Mouse (Mus musculus): ENCODE measurements around the gene Rnft1.
"Not testable (repeated sequence)": the region's sequence is repeated elsewhere in the genome, so short reads cannot be mapped to it uniquely, and the experiment has no call there.

Rnft1 gene

DNA sequence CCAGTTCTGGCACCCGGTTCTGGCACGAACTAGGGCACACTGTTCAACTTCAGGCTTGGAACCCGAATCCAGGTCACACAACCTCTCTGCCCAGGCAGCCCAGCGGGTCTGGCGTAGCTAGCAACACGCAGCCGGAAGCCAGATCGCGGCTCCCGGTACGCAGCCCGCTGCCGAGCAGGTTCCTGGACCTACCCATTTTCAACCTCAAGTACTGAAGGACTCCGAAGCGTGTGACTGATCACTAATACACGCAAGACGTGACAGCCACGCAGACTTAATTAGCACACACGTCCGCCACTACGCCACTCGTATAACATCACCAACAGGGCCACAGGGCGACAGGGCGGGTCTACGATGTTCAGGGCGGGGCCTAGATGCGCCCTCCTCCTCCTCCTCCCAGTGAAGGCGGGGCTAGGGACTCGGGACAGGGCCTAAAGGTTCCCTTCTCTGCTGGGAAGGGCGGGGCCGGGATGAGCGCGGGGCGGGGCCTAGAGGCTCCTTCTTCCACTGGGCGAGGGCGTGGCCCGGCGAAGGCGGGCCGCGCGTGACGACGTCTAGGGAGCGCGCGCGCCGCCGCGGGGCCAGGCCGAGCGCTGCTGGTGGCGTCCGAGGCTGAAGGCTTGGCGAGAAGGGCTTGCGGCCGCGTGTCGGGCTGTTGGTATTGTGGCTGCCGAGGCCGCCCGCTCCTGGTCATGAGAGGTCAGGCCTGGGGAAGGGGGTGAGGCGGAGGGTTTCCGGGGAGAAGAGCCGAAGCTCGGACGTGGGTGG is at the start of gene Rnft1:
Gene Rnft1 (plus strand): TSS at position 557 of the 768 bp plus-strand sequence.
- DNase-seq (ENCODE audit: low spot score), result peak; percentile 95

DNA sequence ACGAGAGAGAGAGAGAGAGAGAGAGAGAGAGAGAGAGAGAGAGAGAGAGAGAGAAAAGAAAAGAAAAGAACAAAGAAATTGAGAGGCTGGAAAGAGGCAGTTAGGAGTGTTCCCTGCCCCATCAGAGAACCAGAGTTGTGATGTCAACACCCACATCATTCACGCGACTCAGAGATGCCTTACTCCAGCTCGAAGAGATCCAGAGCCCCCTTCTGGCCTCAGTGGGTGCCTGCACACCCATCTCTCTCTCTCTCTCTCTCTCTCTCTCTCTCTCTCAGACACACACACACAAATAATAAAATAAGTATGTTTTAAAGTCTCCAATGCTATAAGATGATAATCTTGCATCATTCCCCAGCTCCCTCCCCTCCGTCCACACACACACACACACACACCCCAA is 47.6 kb upstream of the Rnft1 start:
- DNase-seq (ENCODE audit: low spot score), result no peak

DNA sequence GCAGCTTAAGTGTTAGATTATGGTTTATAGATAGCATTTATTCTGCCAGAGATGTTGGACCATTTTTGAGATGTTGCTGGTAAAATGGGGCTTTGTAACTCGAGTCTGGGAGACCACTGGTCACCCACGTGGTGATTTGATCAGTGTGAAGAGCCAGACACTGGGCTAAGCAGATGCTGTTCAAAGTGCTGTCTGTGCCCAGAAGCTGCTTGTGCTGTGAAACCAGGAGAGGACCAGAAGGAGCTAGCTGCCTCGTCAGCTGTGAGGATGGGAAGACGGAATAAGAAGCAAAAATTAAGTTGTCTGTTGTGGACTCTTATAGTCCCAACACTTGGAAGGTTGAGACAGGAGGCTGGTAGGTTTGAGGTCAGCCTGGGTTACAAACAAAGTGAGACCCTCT is 46.2 kb upstream of the Rnft1 start:
- DNase-seq (ENCODE audit: low spot score), result no peak

DNA sequence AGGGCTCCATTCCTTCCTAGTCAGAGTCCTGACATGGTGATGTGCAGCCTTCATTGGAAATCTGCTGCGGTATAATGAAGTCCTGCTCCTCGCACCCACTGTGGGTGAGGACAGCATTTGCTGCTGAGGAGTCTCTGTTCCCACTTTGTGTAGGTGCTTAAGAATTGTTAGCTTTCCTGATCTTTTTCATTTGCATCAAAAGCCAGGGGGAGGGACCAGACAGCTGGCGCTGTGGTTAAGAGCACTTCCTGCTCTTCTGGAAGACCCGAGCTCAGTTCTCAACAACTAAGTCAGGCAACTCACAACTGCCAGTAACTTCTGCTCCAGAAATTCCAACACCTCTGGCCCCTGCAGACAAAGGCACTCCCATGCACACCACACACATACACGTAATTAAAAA is 43.7 kb upstream of the Rnft1 start:
- no peak for DNase-seq (ENCODE audit: low spot score)

GRCm38 (mm10) chr11:86453991-86454390 is 30.5 kb upstream of the Rnft1 start:
- no peak for DNase-seq (ENCODE audit: low spot score)

DNA sequence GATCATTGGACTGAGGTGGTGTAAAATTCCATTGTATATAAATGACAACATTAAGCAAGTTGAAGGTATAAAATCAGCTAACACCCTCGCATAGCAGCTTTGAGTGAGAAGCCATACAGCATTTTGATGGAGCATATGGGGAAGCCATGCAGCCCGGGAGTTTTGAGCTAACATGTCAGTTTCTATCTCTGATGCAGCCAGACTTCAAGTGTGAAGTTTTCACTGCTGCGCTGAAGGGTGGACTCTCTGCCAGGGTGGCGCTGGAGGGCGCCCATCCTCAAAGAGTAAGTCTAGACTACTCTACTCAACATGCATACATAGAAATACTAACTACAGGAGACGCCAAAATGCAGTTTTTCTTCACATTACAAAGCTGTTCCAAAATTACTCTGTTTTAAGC is 26.9 kb upstream of the Rnft1 start:
- no peak for DNase-seq (ENCODE audit: low spot score)

GRCm38 (mm10) chr11:86458866-86459265 is 25.6 kb upstream of the Rnft1 start:
- no peak for DNase-seq (ENCODE audit: low spot score)

DNA sequence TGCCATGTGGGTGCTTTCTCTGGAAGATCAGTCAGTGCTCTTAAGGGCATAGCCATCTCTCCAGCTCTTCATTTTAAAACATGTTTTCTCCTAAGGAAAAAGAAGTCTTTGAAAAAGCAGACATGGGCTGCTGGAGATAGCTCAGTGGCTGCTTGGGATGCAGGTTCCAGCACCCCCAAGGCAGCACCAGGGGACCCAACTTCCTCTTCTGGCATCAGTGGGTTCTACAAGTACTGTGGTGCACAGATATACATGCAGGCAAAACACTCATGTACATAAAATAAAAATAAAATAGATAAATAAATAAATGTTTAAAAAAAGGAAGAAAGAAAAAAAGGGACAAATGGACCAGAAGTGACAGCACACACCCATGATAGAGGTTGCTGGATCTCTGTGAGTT is 21.9 kb upstream of the Rnft1 start:
- no peak for DNase-seq (ENCODE audit: low spot score)

- not testable (repeated sequence) for DNase-seq (ENCODE audit: low spot score)
Measured at GRCm38 (mm10) chr11:86464275-86464674, 20.2 kb upstream of the Rnft1 start.

GRCm38 (mm10) chr11:86468345-86468744 is 16.1 kb upstream of the Rnft1 start:
- DNase-seq (ENCODE audit: low spot score), result no peak

DNA sequence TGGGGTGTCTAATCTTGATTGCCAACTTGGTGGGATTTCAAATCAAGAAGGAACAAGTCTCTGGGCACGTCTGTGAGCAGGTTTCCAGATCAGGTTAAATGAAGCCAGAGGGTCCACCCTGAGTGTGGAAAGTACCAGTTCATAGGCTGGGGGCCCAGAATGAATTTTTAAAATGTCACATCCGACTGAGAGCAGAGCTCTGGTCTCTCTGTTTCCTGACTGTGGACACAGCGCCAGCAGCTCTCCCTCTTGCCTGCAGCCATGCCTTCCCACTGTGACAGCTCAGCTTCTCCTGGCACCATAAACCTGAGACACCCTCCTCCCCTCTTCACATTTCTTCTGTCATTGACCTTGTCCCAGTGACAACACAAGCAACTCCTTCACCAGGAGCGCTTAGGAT is 15.5 kb upstream of the Rnft1 start:
- no peak for DNase-seq (ENCODE audit: low spot score)

- no peak for DNase-seq (ENCODE audit: low spot score)
Measured at GRCm38 (mm10) chr11:86471785-86472184, 12.7 kb upstream of the Rnft1 start.

DNA sequence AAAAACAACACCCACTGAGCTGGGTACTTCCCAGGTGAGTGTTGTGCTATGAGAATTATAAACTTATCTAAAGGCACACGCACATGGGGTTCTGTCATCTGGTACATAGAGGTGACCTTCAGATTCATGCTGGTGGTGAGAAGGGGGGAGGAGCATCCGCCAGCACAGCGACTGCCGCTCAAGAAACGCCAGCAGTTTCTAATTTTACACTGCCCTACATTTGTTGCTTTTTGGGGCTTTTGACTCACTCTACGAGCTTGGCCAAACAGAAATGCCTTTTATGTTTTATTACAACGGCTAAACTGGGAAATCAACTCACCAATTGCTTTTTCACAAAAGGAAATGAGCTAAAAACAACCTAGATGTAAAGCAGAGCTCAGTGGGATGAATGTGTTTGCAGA is 11.7 kb upstream of the Rnft1 start:
- DNase-seq (ENCODE audit: low spot score), result no peak

- no peak for DNase-seq (ENCODE audit: low spot score)
Measured at GRCm38 (mm10) chr11:86473576-86473975, 10.9 kb upstream of the Rnft1 start.

GRCm38 (mm10) chr11:86484910-86485510 is 553 bp downstream of the Rnft1 start:
- DNase-seq (ENCODE audit: low spot score), result no peak

GRCm38 (mm10) chr11:86490782-86491181 is 6.3 kb downstream of the Rnft1 start:
- no peak for DNase-seq (ENCODE audit: low spot score)

- DNase-seq (ENCODE audit: low spot score), result no peak
Measured at GRCm38 (mm10) chr11:86497356-86497755, 12.9 kb downstream of the Rnft1 start.

DNA sequence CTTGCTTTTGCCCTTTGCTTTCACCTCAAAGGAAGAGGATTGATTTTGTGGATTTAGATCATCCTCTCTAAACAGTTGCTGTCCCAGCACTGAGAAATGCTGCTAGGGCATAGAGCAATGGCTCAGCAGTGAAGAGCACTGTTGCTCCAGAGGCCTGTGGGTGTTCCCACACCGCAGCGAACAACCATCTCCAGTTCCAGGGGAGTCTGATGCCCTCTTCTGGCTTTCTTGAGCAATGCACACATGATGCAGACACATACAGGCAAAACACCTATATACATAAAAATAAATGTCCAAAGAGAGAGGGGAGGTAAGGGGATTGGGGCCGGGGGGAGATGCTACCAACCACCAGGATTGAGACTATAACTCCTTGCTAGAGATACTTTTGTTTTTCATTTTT is 13.5 kb downstream of the Rnft1 start:
- no peak for DNase-seq (ENCODE audit: low spot score)

DNA sequence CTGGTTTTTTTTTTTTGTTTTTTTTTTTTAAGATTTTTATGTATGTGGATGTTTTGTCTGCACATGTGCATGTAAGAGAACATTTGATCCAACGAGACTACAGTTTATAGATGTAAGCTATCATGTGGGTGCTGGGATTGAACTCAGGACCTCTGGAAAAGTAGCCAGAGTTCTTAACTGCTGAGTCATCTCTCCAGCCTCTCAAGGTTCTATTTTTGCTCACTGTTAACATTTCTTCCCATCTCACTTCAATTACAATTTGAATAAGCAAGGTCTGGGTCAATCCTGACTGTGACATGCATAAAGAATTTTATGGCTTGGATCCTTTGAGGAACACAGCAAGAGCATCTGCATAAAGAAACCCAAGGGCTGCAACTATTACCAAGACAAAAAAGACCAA is 16.3 kb downstream of the Rnft1 start:
- no peak for DNase-seq (ENCODE audit: low spot score)

GRCm38 (mm10) chr11:86503121-86503520 is 18.7 kb downstream of the Rnft1 start:
- DNase-seq (ENCODE audit: low spot score), result no peak

- no peak for DNase-seq (ENCODE audit: low spot score)
Measured at GRCm38 (mm10) chr11:86507334-86507733, 22.9 kb downstream of the Rnft1 start.

DNA sequence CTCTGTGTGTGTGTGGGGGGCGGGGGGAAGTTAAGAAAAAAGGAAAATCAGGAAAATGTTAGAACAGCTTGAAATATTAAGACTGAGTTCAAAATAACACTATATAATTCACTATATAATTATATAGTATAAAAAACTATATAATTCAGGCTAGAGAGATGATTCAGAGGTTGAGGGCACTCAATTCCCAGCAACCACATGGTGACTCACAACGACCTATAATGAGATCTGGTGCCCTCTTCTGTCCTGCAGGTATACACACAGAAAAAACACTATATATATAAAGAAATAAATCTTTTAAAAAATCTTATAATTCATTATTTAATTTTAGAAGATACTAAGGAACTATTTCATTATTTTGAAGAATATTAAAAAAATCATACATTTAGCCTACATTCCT is 23.5 kb downstream of the Rnft1 start:
- DNase-seq (ENCODE audit: low spot score), result no peak

DNA sequence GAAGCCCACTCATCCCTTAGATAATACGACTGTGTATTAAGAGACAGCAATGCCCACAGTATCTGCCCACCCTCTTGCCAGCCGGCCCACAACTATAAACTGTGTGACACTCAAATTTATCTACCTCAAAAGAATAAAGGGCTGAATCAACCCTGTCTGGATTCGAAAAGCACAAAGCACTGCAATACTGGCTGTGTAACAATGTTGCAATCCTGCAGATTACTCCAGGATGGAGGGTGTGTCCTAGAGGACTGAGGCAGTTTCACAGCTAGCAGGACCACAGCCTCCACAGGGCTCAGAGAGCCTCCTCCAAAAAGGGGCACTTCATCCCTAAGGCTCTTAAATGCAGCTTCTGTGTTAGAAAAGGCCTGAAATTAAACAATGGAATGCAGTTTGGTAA is 32.2 kb downstream of the Rnft1 start:
- DNase-seq (ENCODE audit: low spot score), result no peak

DNA sequence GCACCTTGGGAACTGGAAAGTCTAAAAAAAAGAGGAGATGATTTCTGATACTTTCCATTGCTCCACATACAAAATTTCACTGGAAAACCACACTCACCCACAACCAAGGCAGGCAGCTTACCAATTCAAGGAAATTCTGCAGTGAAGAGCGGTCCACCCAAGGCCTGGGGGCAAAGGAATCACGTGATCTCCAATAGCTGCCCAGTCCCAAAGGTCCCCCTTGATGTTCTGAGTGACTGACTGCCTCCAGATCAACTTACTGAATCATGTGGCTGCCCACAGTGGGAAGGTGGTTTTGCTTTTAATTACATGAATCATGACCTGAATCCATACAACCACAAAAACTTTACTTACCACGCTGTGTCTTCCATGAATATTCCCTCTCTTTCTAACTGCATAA is 32.8 kb downstream of the Rnft1 start:
- no peak for DNase-seq (ENCODE audit: low spot score)

Measured in urinary bladder, postnatal 10 days (tissue).